Mouse (Mus musculus) left cerebral cortex, adult 8-10 months (tissue): Measurements from ENCODE around the gene Zfp119b. TPM values are rescaled to one million over a fixed set of nuclear protein-coding genes. Genes with fewer than 3 reads are reported as not detected.
"Not testable (repeated sequence)": the region's sequence is repeated elsewhere in the genome, so short reads cannot be mapped to it uniquely, and the experiment has no call there.

Source experiments
- DNase-seq, 2 experiments: peaks; one replicate each; pipeline ENCODE4 v3.0.0; 2022; ENCODE audit warnings: low spot score in 2 of 2
- total RNA-seq, 4 experiments: library from RNA; stranded (reverse); gene quantifications; 2 replicates each; pipeline ENCODE4 v1.2.4; 2022

Gene Zfp119b
- total RNA-seq, 4 experiments from 2014 or later: 3.5 to 5.2 (median 4.0) TPM

DNA sequence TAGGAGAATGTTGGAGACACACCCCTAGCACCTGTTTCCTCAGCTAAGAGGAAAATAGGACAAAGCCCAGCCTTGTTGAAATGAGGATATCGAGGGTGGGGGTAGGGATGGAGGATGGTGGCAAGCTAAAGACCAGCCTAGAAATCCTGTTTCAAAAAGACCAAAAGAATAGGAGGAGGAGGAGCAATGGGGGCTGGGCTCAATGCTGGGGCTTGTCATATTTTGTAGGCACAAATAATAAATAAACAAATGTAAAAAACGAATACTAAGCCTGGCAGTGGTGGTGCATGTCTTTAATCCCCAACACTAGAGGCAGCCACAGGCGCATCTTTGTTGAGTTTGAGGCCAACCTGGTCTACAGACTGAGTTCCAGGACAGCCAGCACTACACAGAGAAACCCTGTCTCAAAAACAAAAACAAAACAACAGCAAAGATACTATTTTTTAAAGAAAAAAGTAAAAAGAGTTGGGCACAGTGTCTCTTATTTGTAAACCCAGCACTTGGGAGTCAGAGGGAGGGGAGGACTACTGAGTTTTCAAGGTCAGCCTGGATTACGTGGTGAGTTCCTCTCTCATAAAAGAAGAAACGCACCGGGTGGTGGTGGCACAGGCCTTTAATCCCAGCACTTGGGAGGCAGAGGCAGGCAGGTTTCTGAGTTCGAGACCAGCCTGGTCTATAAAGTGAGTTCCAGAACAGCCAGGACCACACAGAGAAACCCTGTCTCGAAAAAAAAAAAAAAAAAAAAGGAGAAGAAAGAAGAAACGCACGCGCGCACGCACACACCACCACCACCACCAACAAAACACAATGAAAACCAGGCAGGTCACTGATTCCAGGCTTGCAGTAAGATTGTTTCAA, 8.7 kb upstream of the Zfp119b start:
- peak; percentile 2 to 20 for DNase-seq

- DNase-seq: peak; percentile 51 to 76
Observed at GRCm38 (mm10) chr17:55957168-55957567, 7.9 kb upstream of the Zfp119b start.

- no peak for DNase-seq
Observed at GRCm38 (mm10) chr17:55956591-55956990, 7.3 kb upstream of the Zfp119b start.

- peak; percentile 58 to 82 for DNase-seq
Observed at GRCm38 (mm10) chr17:55956129-55956528, 6.8 kb upstream of the Zfp119b start.

- peak in 1 of 2 experiments; percentile 9 for DNase-seq
Observed at GRCm38 (mm10) chr17:55954229-55954628, 4.9 kb upstream of the Zfp119b start.

DNA sequence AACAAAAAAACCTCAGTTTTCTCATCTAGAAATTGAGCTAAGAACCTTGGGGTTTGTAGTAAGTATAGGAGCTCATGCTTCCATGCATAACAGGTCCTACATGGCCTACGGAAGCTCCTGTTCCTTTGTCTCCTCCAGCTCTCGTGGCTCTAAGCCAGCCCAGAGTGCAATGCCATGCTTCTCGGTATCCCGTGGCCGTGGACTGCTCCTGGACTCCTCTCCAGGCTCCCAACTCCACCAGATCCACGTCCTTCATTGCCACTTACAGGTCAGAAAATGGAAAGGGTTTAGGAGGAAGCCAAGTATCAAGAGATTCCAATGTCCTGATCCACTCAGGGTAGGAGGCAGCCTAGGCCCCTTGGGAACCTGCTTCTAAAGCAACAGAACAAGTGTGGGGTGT, 4.5 kb upstream of the Zfp119b start:
- peak in 1 of 2 experiments; percentile 3 for DNase-seq

DNA sequence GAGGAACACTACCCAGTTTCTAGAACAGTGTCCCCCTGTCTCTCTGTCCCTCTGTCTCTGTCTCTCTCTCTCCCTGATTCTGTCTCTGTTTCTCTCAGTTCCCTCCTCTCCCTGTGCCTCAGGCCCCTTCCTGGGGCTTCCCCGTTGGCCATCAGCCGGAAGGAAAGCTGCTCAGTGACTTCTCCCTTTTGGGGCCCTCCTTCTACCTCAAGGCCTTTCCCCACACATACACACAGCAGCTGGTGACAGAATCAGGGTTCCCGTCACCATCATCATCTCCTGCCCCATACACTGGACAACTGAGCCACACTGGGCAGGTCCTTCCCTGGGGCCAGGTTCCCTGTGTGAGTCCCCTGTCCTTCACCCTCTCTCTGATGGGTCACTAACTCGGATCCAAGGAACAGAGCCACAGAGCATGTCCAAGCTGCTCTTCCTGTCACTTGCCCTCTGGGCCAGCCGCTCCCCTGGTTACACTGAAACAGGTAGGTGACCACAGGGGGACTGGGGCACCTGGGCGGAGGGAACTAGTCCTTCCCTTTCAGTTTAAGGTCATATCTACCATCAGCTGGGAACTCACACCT, 3.2 kb upstream of the Zfp119b start, which contains the start of gene Ebi3:
Gene Ebi3, plus strand, starts transcription at position 194 of the 581 bp plus-strand sequence.
- peak in 1 of 2 experiments; percentile 4 for DNase-seq

DNA sequence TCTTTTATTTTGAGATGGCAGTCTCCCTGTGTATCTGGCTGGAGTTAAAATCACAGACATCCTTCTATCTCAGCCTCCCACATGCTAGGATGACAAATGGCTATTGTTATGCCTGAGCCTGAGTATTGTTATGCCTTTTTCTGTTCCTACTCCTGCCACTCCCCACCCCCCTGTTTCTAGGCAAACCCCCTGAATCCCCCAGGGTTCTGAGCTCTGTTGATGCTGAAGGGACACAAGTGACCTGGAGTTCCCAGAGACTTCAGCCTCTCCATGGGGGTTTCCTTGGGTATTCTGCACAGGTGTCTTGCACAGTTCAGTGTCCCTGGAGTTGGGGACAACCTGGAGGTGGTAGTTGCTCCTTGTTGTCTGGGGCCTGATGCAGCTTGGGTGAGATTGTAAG, 2.7 kb upstream of the Zfp119b start:
- peak in 1 of 2 experiments; percentile 4 for DNase-seq

DNA sequence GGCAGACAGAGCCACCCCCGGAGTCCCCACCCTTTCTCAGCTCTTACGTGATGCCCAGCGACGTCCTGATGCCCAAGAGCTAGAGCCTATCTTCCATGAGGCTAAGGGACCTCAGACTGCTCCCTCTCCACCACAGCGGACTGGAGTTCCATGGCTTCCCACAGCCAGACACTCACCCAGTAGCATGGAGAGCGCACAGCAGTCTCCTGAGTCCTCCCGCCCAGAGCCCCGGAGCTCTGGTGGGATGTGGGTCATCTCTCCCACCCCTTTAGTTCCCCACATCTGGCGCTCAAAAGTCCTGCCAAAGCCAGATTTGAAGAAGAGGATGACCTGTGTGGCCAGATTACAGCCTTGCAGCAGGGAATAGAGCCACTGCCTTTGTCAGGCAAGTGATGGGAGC, 1.3 kb upstream of the Zfp119b start:
- peak in 1 of 2 experiments; percentile 4 for DNase-seq

- DNase-seq: no peak
Observed at GRCm38 (mm10) chr17:55948647-55949046, 653 bp downstream of the Zfp119b start.

GRCm38 (mm10) chr17:55945696-55946095, 3.6 kb downstream of the Zfp119b start:
- peak in 1 of 2 experiments; percentile 13 for DNase-seq

- DNase-seq: peak; percentile 84 to 95
Observed at GRCm38 (mm10) chr17:55944866-55945682, 4.2 kb downstream of the Zfp119b start.

- DNase-seq: not testable (repeated sequence)
Observed at GRCm38 (mm10) chr17:55944387-55944865, 4.9 kb downstream of the Zfp119b start.

DNA sequence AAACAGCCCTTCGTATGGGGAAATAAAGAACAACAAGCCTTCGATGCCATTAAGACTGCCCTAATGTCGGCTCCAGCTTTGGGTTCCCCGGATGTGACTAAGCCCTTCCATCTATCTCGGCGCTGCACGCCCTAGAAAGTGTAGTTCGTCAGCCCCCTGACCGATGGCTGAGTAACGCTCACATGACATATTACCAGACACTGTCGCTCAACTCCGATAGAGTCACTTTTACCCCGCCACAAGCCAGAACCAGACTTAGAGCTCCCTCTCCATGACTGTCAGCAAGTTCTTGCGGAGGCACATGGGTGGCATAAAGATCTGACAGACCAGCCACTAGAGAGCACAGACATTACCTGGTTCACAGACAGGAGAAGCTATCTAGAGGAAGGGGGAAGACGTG, 16.1 kb downstream of the Zfp119b start:
- no peak for DNase-seq

DNA sequence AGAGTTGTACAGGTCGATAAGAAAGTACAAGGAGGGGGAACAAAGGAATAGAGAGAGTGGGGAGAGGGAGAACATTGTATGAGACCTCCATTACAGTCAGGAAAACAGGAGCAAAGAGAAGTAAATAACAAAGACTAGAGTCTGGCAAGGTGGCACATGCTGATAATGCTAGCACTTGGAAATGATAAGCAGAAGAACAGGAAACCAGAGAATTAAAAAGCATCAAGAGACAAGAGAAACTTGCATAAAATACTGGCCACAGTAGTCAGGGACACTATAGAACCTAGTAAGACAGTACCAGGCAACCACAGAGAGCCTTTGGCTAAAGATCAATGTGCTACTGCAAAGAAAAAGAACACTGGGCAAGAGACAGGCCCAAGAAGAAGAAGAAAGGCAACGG, 16.7 kb downstream of the Zfp119b start:
- no peak for DNase-seq

DNA sequence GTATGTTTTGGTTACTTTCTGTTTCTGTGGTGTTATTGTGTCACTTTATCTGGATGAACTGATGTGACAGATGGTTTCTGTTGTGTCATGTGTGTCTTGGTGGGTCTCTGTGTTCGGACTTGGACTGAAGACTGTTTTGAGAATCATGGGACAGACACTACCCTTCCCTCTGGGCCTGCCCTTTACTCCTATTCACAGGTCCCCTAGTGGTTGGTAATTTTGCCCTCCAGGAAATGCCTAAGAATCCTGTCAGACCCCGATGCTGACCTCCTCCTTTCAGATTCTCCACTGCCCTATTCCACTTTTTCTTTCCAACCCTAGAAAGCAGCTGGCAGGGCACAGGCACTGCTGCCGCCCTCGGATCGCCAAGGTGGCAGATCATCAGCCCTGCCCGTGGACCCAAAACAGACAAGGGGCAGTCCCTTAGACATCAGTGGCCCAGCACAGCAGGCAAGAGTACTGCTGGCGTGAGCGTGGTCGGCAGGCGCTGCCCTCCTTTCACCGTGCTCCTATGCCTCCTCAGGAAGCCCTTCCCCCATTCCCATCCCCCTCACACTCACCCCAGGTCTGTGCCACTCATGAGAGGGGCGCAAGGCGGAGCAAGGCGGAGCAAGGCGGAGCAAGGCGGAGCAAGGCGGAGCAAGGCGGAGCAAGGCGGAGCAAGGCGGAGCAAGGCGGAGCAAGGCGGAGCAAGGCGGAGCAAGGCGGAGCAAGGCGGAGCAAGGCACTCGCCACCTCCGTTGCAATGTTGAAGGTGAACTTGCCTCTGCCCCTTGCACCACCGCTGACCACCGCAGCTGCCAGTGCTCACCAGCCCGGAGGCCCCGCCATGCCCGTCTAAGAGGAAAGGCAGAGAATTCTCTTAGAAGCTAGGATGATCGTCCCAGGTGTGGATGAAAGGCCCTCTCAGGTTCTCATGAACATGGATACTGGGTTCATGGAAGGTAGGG, 17.5 kb downstream of the Zfp119b start:
- DNase-seq: peak in 1 of 2 experiments; percentile 34

DNA sequence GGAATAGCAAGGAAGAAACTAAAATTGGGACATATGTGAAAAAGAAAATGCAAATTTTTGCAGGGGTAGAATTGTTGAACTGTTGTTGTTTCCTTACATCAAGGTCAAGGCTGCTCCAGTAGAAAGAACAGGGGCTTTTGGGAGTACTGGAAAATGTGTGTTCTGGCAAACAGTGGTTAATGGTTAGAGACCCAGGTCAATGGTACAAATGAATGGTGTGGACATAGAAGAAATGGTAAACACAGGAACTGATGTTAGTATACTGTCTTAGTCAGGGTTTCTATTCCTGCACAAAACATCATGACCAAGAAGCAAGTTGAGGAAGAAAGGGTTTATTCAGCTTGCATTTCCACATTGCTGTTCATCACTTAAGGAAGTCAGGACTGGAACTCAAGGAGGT, 42.6 kb downstream of the Zfp119b start:
- no peak for DNase-seq

DNA sequence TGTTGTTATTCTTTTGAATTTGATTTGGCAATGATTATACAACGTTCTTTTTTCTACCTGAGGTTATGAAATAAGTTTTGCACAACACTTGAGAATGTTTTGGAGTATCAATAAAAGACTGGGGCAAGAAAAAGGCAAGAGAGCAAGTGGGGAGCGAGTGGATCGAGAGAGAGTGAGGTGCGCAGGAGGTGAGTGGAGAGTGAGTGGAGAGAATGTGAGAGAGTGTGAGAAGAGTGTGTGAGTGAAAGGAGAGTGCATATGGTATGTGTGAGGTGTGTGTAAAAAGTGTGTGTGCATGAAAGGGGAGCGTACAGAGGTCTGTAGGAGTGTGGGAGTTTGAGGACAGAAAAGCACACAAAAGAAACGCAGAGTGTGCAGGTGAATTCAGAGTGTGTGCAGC, 45.2 kb downstream of the Zfp119b start:
- DNase-seq: no peak

GRCm38 (mm10) chr17:55903687-55904086, 45.6 kb downstream of the Zfp119b start:
- DNase-seq: no peak

GRCm38 (mm10) chr17:55903087-55903486, 46.2 kb downstream of the Zfp119b start:
- DNase-seq: no peak
